Mouse (Mus musculus) heart, embryonic 16.5 days (tissue): ENCODE measurements at regions not wholly inside any gene's neighbourhood (a gene's known extent, or its start where the extent isn't known, plus 50 kb on each side); places are given as distances from the start of the nearest gene placed in this dataset.
A peak's percentile ranks its signal among the peaks of the same experiment; 100 is the strongest.

Experiments
- ATAC-seq: fragments of 200-750 bp; cut with Nextera tagmentation; replicated peaks from 2 replicates; pipeline ENCODE4 v1.8.0; 2017; ENCODE audit warnings: moderate number of reproducible peaks; ENCODE audit not compliant: insufficient read depth, low FRiP score; ENCODE audit errors: extremely low read depth
- H3K27ac ChIP-seq: fragments of 300-500 bp; sonication (generic); 2 replicates; pipeline ENCODE4 v1.5.1; 2014; ENCODE audit warnings: mild to moderate bottlenecking, low read length, control low read depth, moderate library complexity
- H3K27me3 ChIP-seq: fragments of 300-500 bp; sonication (generic); 2 replicates; pipeline ENCODE4 v1.6.1; 2014; ENCODE audit warnings: low read length, mixed read lengths; ENCODE audit not compliant: control insufficient read depth, insufficient read depth
- H3K36me3 ChIP-seq: fragments of 300-500 bp; sonication (generic); 2 replicates; pipeline ENCODE4 v1.6.1; 2014; ENCODE audit not compliant: control insufficient read depth, insufficient read depth
- H3K4me1 ChIP-seq: fragments of 300-500 bp; sonication (generic); 2 replicates; pipeline ENCODE4 v1.6.1; 2014; ENCODE audit warnings: low read length, mixed read lengths; ENCODE audit not compliant: control insufficient read depth, insufficient read depth
- H3K4me2 ChIP-seq: fragments of 300-500 bp; sonication (generic); 2 replicates; pipeline ENCODE4 v1.6.1; 2014; ENCODE audit warnings: low read depth, mild to moderate bottlenecking, control low read depth, low read length
- H3K4me3 ChIP-seq: fragments of 300-500 bp; sonication (generic); 2 replicates; pipeline ENCODE4 v1.5.1; 2014; ENCODE audit warnings: mild to moderate bottlenecking, control low read depth, low read length
- H3K9ac ChIP-seq: fragments of 300-500 bp; sonication (generic); 2 replicates; pipeline ENCODE4 v1.6.1; 2014; ENCODE audit warnings: low read length, control low read depth
- H3K9me3 ChIP-seq: fragments of 300-500 bp; sonication (generic); replicated peaks from 2 replicates; pipeline ENCODE4 v1.6.1; 2016; ENCODE audit warnings: low read length; ENCODE audit not compliant: control insufficient read depth
- WGBS: fragments of 180-500 bp; shearing (Covaris S2); extraction: QIAGEN DNeasy Blood & Tissue Kit; methylation state at CpG from one replicate; pipeline ENCODE4 v1.1.7; 2014; 5-methylcytosine and 5-hydroxymethylcytosine counted together

GRCm38 (mm10) chr15:62325451-62326290 is 1402.9 kb upstream of the A1bg start:
- Histone ChIP-seq H3K27me3 (no peaks in the 10 kb centered on the region), H3K9ac (no peak overlapping the region), H3K4me3 (no peak overlapping the region), H3K27ac (no peak overlapping the region), H3K9me3 (no peaks in the 10 kb centered on the region), H3K4me1 (peaks cover 12% of the 10 kb centered on the region), H3K36me3 (no peaks in the 10 kb centered on the region), H3K4me2 (no peak overlapping the region)
- ATAC-seq: no peak
- 71% methylated on average over 1 of the region's 1 CpGs for WGBS

DNA sequence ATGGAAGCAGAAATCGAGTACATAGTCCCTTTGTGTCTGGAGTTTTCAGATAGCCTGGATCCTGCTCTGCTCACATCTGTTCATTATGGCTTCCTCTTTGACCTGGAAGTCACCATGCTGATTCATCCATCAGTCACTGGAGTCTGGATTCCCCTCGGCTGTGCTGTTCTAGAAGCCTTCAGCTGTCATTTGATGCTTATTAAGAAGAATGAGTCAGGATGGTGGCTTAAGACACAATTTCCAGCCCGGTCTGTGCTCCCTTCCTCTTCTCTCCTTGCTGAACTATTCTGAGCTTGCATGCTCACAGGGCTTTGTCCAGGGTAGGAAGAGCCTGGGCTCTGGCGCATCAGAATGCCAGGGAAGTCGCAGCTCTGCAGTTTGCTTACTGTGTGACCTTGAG is 1398.2 kb upstream of the A1bg start:
- H3K4me2 ChIP-seq: no peak overlapping the region
- no peak overlapping the region for H3K27ac ChIP-seq
- no peaks in the 10 kb centered on the region for H3K9me3 ChIP-seq
- no peaks in the 10 kb centered on the region for H3K4me1 ChIP-seq
- no peaks in the 10 kb centered on the region for H3K27me3 ChIP-seq
- WGBS: 57% methylated on average over 5 of the region's 5 CpGs
- ATAC-seq: no peak
- H3K36me3 ChIP-seq: no peaks in the 10 kb centered on the region
- H3K9ac ChIP-seq: no peak overlapping the region
- H3K4me3 ChIP-seq: no peak overlapping the region

- H3K4me1 ChIP-seq: no peaks in the 10 kb centered on the region
- H3K9me3 ChIP-seq: no peaks in the 10 kb centered on the region
- H3K9ac ChIP-seq: no peak overlapping the region
- H3K36me3 ChIP-seq: no peaks in the 10 kb centered on the region
- ATAC-seq: no peak
- no peak overlapping the region for H3K27ac ChIP-seq
- 68% methylated on average over 2 of the region's 2 CpGs for WGBS
- H3K27me3 ChIP-seq: no peaks in the 10 kb centered on the region
- no peak overlapping the region for H3K4me3 ChIP-seq
- H3K4me2 ChIP-seq: no peak overlapping the region
These were observed 1391.6 kb upstream of the A1bg start for GRCm38 (mm10) chr15:62314449-62314848.

GRCm38 (mm10) chr15:62302233-62302632 is 1379.4 kb upstream of the A1bg start:
- H3K9me3 ChIP-seq: no peaks in the 10 kb centered on the region
- H3K9ac ChIP-seq: no peak overlapping the region
- no peak overlapping the region for H3K4me2 ChIP-seq
- ATAC-seq: no peak
- H3K4me1 ChIP-seq: no peaks in the 10 kb centered on the region
- H3K36me3 ChIP-seq: no peaks in the 10 kb centered on the region
- 86% methylated on average over 3 of the region's 3 CpGs for WGBS
- H3K4me3 ChIP-seq: no peak overlapping the region
- no peaks in the 10 kb centered on the region for H3K27me3 ChIP-seq
- H3K27ac ChIP-seq: no peak overlapping the region

DNA sequence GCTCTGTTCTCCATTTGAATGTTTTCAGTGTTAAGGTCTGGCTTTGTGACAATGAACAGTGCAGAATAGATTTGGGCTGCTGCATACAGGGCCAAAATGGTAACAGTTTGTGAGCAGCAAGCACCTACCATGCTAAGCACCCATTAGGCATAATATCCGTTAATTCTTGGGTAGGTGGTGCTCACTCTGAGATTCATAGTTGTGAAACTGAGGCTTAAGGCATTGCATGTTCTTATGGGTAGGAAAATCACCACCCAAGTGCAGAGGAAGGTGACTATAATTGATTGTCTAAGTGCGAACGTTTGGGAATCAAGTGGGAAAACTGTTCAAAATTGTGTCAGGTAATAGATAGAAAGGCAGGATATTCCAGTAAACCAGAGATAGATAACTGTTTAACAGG is 1378.8 kb upstream of the A1bg start:
- no peak overlapping the region for H3K9ac ChIP-seq
- no peak overlapping the region for H3K4me3 ChIP-seq
- H3K4me1 ChIP-seq: no peaks in the 10 kb centered on the region
- H3K27me3 ChIP-seq: no peaks in the 10 kb centered on the region
- H3K9me3 ChIP-seq: no peaks in the 10 kb centered on the region
- no peak overlapping the region for H3K27ac ChIP-seq
- no peak overlapping the region for H3K4me2 ChIP-seq
- no peak for ATAC-seq
- no peaks in the 10 kb centered on the region for H3K36me3 ChIP-seq
- WGBS: 90% methylated on average over 3 of the region's 3 CpGs

DNA sequence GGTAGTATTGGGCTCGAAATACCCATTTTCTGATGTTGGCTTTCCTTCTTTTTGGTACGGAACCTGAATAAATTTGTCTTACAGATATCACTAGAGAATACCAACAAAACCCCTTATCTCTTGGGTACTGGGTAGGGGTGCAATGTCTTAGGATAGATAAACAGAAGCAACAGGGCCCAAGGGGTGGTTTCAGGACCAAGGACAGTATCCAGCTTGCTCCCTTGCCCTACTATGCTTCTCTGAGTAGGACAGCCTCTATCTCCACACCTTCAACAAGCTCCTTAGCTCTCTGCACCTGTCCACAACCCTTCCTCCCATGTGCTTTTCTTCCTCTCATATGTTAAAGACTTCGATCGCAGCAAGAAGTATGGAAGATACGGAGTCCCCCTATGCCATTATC is 1374.3 kb upstream of the A1bg start:
- Histone ChIP-seq H3K4me1 (peaks cover 13% of the 10 kb centered on the region), H3K4me3 (no peak overlapping the region), H3K9me3 (no peaks in the 10 kb centered on the region), H3K4me2 (no peak overlapping the region), H3K9ac (no peak overlapping the region), H3K27me3 (no peaks in the 10 kb centered on the region), H3K36me3 (no peaks in the 10 kb centered on the region), H3K27ac (no peak overlapping the region)
- WGBS: 85% methylated on average over 5 of the region's 5 CpGs
- no peak for ATAC-seq

DNA sequence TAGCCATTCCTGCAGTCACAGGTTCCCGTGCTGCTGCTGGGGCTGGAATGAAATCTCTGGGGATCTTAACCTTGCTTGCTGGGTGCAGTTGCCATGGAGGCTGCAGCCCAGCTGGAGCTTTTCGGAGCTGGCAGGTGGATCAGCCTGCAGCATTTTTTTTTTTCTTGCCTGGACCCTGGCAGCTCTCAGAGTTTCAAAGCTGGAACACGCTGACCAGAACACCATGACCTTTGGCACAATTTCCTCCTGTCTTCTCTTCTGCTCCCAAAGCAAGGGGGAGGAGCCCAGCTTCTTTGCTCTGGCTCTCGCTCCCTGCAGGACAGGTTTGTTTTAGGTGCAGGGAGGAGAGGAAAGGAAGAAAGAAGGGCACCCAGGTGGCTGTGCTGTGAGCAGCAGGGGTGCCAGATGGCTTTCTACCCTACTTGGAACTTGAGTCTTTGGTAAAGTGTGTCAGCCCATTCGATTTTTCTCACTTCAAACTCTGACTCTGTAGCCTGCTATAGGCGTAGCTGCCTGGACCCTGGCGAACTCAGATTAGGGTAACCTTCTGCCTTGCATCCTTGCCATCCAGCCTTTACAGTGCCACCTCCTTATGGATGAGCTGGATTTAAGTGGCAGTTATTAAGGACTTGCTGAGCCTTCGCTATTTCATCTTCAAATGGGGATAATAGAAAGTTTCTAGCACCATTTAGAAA is 1372.6 kb upstream of the A1bg start:
- peak overlapping the region; percentile 49 for H3K4me2 ChIP-seq

DNA sequence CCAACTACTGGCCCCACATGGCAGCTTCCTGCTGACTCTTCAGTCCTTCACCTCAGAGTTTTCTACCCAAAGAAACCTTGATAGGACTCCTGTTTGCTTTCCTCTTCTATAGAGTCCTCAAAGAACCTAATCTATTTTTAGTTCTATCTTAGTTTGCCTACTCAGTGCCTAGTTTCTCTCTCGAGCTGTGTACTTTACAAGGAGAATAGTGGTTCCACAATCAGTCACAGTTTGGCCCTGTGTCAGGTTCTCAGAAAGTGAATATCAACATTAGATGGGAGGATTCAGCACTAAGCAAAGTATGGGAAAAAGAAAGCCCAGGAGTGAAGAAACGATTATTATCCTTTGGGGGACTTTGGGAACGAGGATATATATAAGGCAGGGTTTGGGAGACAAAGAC is 1372.0 kb upstream of the A1bg start:
- H3K27ac ChIP-seq: peak overlapping the region; percentile 71
- H3K27me3 ChIP-seq: no peaks in the 10 kb centered on the region
- no peak overlapping the region; the same call in 1 of the 2 replicates for H3K4me3 ChIP-seq
- H3K36me3 ChIP-seq: no peaks in the 10 kb centered on the region
- peak overlapping the region; percentile 49 for H3K4me2 ChIP-seq
- no peaks in the 10 kb centered on the region for H3K9me3 ChIP-seq
- peaks cover 13% of the 10 kb centered on the region for H3K4me1 ChIP-seq
- 32% methylated on average over 3 of the region's 3 CpGs for WGBS
- no peak for ATAC-seq
- H3K9ac ChIP-seq: peak overlapping the region; percentile 26

More for the DNA sequence above, 1372.6 kb upstream of the A1bg start:
- ATAC-seq: peak; percentile 52
- peak overlapping the region; percentile 26 for H3K9ac ChIP-seq
- H3K4me1 ChIP-seq: peaks cover 13% of the 10 kb centered on the region
- 36% methylated on average over 8 of the region's 8 CpGs for WGBS
- no peaks in the 10 kb centered on the region for H3K9me3 ChIP-seq
- H3K4me3 ChIP-seq: no peak overlapping the region
- H3K27ac ChIP-seq: peak overlapping the region; percentile 71
- H3K36me3 ChIP-seq: no peaks in the 10 kb centered on the region
- H3K27me3 ChIP-seq: no peaks in the 10 kb centered on the region

DNA sequence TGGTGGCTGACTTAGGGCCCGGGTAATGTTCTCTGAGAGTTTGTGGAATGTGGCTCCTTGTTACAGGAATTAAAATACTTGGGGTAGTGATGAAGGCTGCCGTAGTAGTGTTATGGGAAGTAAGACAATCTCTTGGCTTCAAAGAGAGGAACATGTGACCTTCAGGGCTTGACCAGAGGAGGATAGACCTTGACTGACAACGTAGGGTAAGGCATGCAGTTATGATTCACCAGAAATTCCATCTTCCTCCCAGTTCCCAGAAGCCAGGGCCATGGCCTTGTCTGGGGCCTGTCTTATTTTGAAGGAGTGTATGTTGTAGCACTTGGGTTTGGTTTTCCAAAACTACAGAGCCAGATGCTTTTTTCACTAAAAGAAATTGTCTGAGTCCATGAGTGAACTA is 1370.1 kb upstream of the A1bg start:
- WGBS: 54% methylated on average over 3 of the region's 3 CpGs
- no peaks in the 10 kb centered on the region for H3K9me3 ChIP-seq

More for the DNA sequence above, 1370.1 kb upstream of the A1bg start:
- Histone ChIP-seq H3K9ac (no peak overlapping the region), H3K27ac (no peak overlapping the region), H3K4me1 (peaks cover 13% of the 10 kb centered on the region), H3K27me3 (no peaks in the 10 kb centered on the region), H3K4me2 (no peak overlapping the region), H3K36me3 (no peaks in the 10 kb centered on the region), H3K4me3 (no peak overlapping the region)
- no peak for ATAC-seq
